Mouse (Mus musculus): ENCODE results near the gene Olfr231.

DNA sequence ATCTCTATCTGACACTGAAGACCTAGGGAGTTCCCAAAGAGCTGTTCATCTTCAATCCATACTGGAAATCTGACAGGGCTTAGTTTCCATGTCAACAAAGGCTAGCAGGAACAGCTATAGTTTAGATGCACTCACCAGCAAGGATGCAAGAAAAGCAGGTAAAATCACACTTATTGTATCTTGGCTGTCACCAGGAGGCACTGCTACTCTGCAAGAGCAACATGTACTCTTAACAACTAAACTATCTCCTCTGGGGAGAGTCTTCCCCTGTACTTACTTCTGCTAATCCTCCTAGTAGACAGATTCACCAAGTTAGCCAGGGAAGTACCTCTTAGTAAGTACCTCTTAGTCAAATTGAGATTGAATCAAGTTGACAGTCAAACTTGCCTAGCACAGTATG, 48.1 kb upstream of the Olfr231 start:
- no peak for TF ChIP-seq CTCF (IDR thresholded peaks at IDR 0.05; ENCODE audit: low read depth, low read length)
- no peak for TF ChIP-seq POLR2A (IDR thresholded peaks at IDR 0.05; ENCODE audit: insufficient read depth, low read length)
- no peak for TF ChIP-seq EP300 (IDR thresholded peaks at IDR 0.05; ENCODE audit: insufficient read depth, low read depth, low read length)

All from ES-Bruce4 (cell line).